Mouse (Mus musculus): ENCODE data around the gene Ankrd66. TPM values are rescaled to one million over a fixed set of nuclear protein-coding genes. Genes with fewer than 3 reads are reported as not detected.

Gene Ankrd66
- polyA plus RNA-seq (2012; ENCODE audit: low replicate concordance) = not detected in 2 replicates

GRCm38 (mm10) chr17:43543539-43543938 lies at the start of gene Ankrd66:
TSS of gene Ankrd66 (minus strand) at chr17:43543639.

GRCm38 (mm10) chr17:43567992-43568888 lies 24.8 kb upstream of the Ankrd66 start, which contains the start of gene Pla2g7:
TSS of gene Pla2g7 (plus strand) at chr17:43568098.

DNA sequence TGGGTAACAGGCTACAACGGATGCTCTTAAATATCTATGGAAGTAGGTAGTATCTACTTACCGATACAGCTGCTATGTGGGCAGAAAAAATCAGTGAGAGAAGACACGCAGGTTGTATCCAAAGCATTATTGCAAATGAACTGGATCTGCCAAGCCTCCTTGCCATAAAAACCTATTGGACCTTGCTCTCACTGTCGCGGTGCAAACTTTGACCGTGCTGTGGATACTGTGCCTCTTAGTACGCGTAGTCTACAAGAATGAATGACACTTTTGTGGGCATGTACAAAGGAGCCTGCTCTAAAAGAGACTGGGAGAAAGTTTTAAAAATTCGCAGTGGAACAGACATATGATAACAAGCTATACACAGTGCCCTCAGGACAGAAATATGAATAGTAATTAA lies 40.8 kb downstream of the Ankrd66 start, which contains the start of gene Mep1a:
Mep1a (minus strand) TSS at position 221 of the 400 bp plus-strand sequence.

Other genes starting within 250 kb of the Ankrd66 start
- 0.05 and 0.28 TPM in 2 replicates for gene Adgrf5, start 183.2 kb downstream of the Ankrd66 start, polyA plus RNA-seq (2012; ENCODE audit: low replicate concordance)
- gene Mep1a, start 40.8 kb downstream of the Ankrd66 start, polyA plus RNA-seq (2012; ENCODE audit: low replicate concordance) = not detected in 2 replicates
- gene Pla2g7, start 24.5 kb upstream of the Ankrd66 start, polyA plus RNA-seq (2012; ENCODE audit: low replicate concordance) = 9.3 and 17.0 TPM in 2 replicates
- gene Tdrd6, start 86.7 kb upstream of the Ankrd66 start, polyA plus RNA-seq (2012; ENCODE audit: low replicate concordance) = not detected in 2 replicates
- gene Slc25a27, start 123.6 kb upstream of the Ankrd66 start, polyA plus RNA-seq (2012; ENCODE audit: low replicate concordance) = 1.1 and 1.5 TPM in 2 replicates
- 0.13 and 1.1 TPM in 2 replicates for gene Cyp39a1, start 123.8 kb upstream of the Ankrd66 start, polyA plus RNA-seq (2012; ENCODE audit: low replicate concordance)